Mouse (Mus musculus): ENCODE results near the gene Nckap5. TPM values are rescaled to one million over a fixed set of nuclear protein-coding genes. Genes with fewer than 3 reads are reported as not detected.
A peak's percentile ranks its signal among the peaks of the same experiment; 100 is the strongest.

The Nckap5 gene
- total and polyA plus RNA-seq, 3 experiments, result not detected

- H3K27ac ChIP-seq (ENCODE audit: control insufficient read depth, low read depth, low read length), result no peak overlapping the region
- no peaks in the 10 kb centered on the region; a peak in 1 of 4 replicates for H3K27me3 ChIP-seq (ENCODE audit: control insufficient read depth in 1 of 2, insufficient read depth in 2 of 2, low read length in 2 of 2)
- no peaks in the 10 kb centered on the region for H3K4me1 ChIP-seq (ENCODE audit: control insufficient read depth in 1 of 2, insufficient read depth in 2 of 2, low read length in 2 of 2)
- DNase-seq (ENCODE audit: low read depth, low spot score), result no peak
- H3K4me3 ChIP-seq (ENCODE audit: control insufficient read depth in 1 of 2, insufficient read depth in 1 of 2, low read depth in 2 of 2, low read length in 2 of 2), result no peak overlapping the region
- no peaks in the 10 kb centered on the region for H3K36me3 ChIP-seq (ENCODE audit: control insufficient read depth in 1 of 2, insufficient read depth in 2 of 2, low read length in 2 of 2)
- TF ChIP-seq MAX (IDR thresholded peaks at IDR 0.05; ENCODE audit: low read length) (no peak), USF2 (IDR thresholded peaks at IDR 0.05; ENCODE audit: borderline replicate concordance in 1 of 2, insufficient read depth in 1 of 2, low read depth in 1 of 2, low read length in 2 of 2) (no peak), MYC (IDR thresholded peaks at IDR 0.05; ENCODE audit: low read depth, low read length) (no peak), ZMIZ1 (IDR thresholded peaks at IDR 0.05; ENCODE audit: low read depth, low read length) (no peak), USF1 (IDR thresholded peaks at IDR 0.05; ENCODE audit: low read depth, low read length) (no peak), POLR2AphosphoS5 (IDR thresholded peaks at IDR 0.05; ENCODE audit: borderline replicate concordance, low read depth, low read length) (no peak), RCOR1 (IDR thresholded peaks at IDR 0.05; ENCODE audit: low read depth, low read length) (no peak)
- no peak overlapping the region for H3K9ac ChIP-seq (ENCODE audit: control insufficient read depth, low read depth, low read length, poor library complexity, severe bottlenecking)
- no peaks in the 10 kb centered on the region for H3K79me2 ChIP-seq (ENCODE audit: control insufficient read depth, insufficient read depth, low read length, poor library complexity)
- no peaks in the 10 kb centered on the region for H3K9me3 ChIP-seq (replicated peaks; ENCODE audit: insufficient read depth, low read length)
Measured at GRCm38 (mm10) chr1:126569611-126570238, 260.9 kb downstream of the Nckap5 start.

GRCm38 (mm10) chr1:126568520-126569197 lies 261.9 kb downstream of the Nckap5 start:
- DNase-seq (ENCODE audit: low read depth, low spot score), result peak; percentile 32

GRCm38 (mm10) chr1:126565151-126565725 lies 265.4 kb downstream of the Nckap5 start:
- Histone ChIP-seq H3K36me3 (ENCODE audit: control insufficient read depth in 1 of 2, insufficient read depth in 2 of 2, low read length in 2 of 2) (no peaks in the 10 kb centered on the region), H3K9me3 (replicated peaks; ENCODE audit: insufficient read depth, low read length) (no peaks in the 10 kb centered on the region), H3K9ac (ENCODE audit: control insufficient read depth, low read depth, low read length, poor library complexity, severe bottlenecking) (no peak overlapping the region), H3K27ac (ENCODE audit: control insufficient read depth, low read depth, low read length) (no peak overlapping the region), H3K27me3 (ENCODE audit: control insufficient read depth in 1 of 2, insufficient read depth in 2 of 2, low read length in 2 of 2) (no peaks in the 10 kb centered on the region; a peak in 1 of 4 replicates), H3K79me2 (ENCODE audit: control insufficient read depth, insufficient read depth, low read length, poor library complexity) (no peaks in the 10 kb centered on the region), H3K4me3 (ENCODE audit: control insufficient read depth in 1 of 2, insufficient read depth in 1 of 2, low read depth in 2 of 2, low read length in 2 of 2) (no peak overlapping the region), H3K4me1 (ENCODE audit: control insufficient read depth in 1 of 2, insufficient read depth in 2 of 2, low read length in 2 of 2) (no peaks in the 10 kb centered on the region)
- DNase-seq (ENCODE audit: low read depth, low spot score), result no peak
- TF ChIP-seq HCFC1 (IDR thresholded peaks at IDR 0.05; ENCODE audit: low read depth, low read length) (no peak), MXI1 (IDR thresholded peaks at IDR 0.05; ENCODE audit: low read depth, low read length) (no peak), MAX (IDR thresholded peaks at IDR 0.05; ENCODE audit: low read length) (no peak), SMC3 (IDR thresholded peaks at IDR 0.05; ENCODE audit: low read depth, low read length) (no peak), GABPA (IDR thresholded peaks at IDR 0.05; ENCODE audit: low read depth, low read length) (no peak), MAZ (IDR thresholded peaks at IDR 0.05; ENCODE audit: low read depth, low read length) (no peak), POLR2AphosphoS2 (IDR thresholded peaks at IDR 0.05; ENCODE audit: low read length) (no peak), RAD21 (IDR thresholded peaks at IDR 0.05; ENCODE audit: low read depth, low read length) (no peak), E2F4 (IDR thresholded peaks at IDR 0.05; ENCODE audit: borderline replicate concordance, low read depth, low read length) (no peak), JUND (IDR thresholded peaks at IDR 0.05; ENCODE audit: low read depth, low read length) (no peak), CTCF (IDR thresholded peaks at IDR 0.05 in 2 of 3, conservative IDR thresholded peaks at IDR 0.05 in 1 of 3; ENCODE audit: control insufficient read depth in 1 of 3, insufficient read depth in 1 of 3, low read depth in 2 of 3, low read length in 3 of 3, poor library complexity in 1 of 3, severe bottlenecking in 1 of 3) (no peak)

More at GRCm38 (mm10) chr1:126568520-126569197, 261.9 kb downstream of the Nckap5 start:
- H3K27me3 ChIP-seq (ENCODE audit: control insufficient read depth in 1 of 2, insufficient read depth in 2 of 2, low read length in 2 of 2), result no peaks in the 10 kb centered on the region; a peak in 1 of 4 replicates
- TF ChIP-seq SMC3 (IDR thresholded peaks at IDR 0.05; ENCODE audit: low read depth, low read length), result peak; percentile 44
- TF ChIP-seq RAD21 (IDR thresholded peaks at IDR 0.05; ENCODE audit: low read depth, low read length), result peak; percentile 24
- TF ChIP-seq CTCF (IDR thresholded peaks at IDR 0.05 in 2 of 3, conservative IDR thresholded peaks at IDR 0.05 in 1 of 3; ENCODE audit: control insufficient read depth in 1 of 3, insufficient read depth in 1 of 3, low read depth in 2 of 3, low read length in 3 of 3, poor library complexity in 1 of 3, severe bottlenecking in 1 of 3), result peak; percentile 17 to 55 (median 40); a peak in 5 of 6 replicates
- no peak for TF ChIP-seq ZMIZ1 (IDR thresholded peaks at IDR 0.05; ENCODE audit: low read depth, low read length)
- no peak for TF ChIP-seq JUND (IDR thresholded peaks at IDR 0.05; ENCODE audit: low read depth, low read length)
- TF ChIP-seq CHD1 (IDR thresholded peaks at IDR 0.05; ENCODE audit: low read depth, low read length), result no peak
- no peak for TF ChIP-seq MYC (IDR thresholded peaks at IDR 0.05; ENCODE audit: low read depth, low read length)
- H3K27ac ChIP-seq (ENCODE audit: control insufficient read depth, low read depth, low read length), result no peak overlapping the region
- H3K36me3 ChIP-seq (ENCODE audit: control insufficient read depth in 1 of 2, insufficient read depth in 2 of 2, low read length in 2 of 2), result no peaks in the 10 kb centered on the region
- H3K9ac ChIP-seq (ENCODE audit: control insufficient read depth, low read depth, low read length, poor library complexity, severe bottlenecking), result no peak overlapping the region
- no peaks in the 10 kb centered on the region for H3K4me1 ChIP-seq (ENCODE audit: control insufficient read depth in 1 of 2, insufficient read depth in 2 of 2, low read length in 2 of 2)
- no peaks in the 10 kb centered on the region for H3K79me2 ChIP-seq (ENCODE audit: control insufficient read depth, insufficient read depth, low read length, poor library complexity)
- H3K9me3 ChIP-seq (replicated peaks; ENCODE audit: insufficient read depth, low read length), result no peaks in the 10 kb centered on the region
- no peak overlapping the region for H3K4me3 ChIP-seq (ENCODE audit: control insufficient read depth in 1 of 2, insufficient read depth in 1 of 2, low read depth in 2 of 2, low read length in 2 of 2)

All from MEL (cell line).